Mouse (Mus musculus) liver, embryonic 13.5 days (tissue): ENCODE data around the gene 4931429L15Rik. TPM values are rescaled to one million over a fixed set of nuclear protein-coding genes. Genes with fewer than 3 reads are reported as not detected.

Source experiments
- ATAC-seq: fragments of 200-750 bp; cut with Nextera tagmentation; 2 replicates; pipeline ENCODE4 v1.8.0; 2017; ENCODE audit warnings: low read depth, mild to moderate bottlenecking, moderate number of reproducible peaks, moderate library complexity
- DNase-seq: peaks from one replicate; pipeline ENCODE4 v3.0.0; 2022
- H3K27ac ChIP-seq: fragments of 300-500 bp; sonication (generic); 2 replicates; pipeline ENCODE4 v1.5.1; 2015; ENCODE audit warnings: moderate library complexity, mild to moderate bottlenecking, inconsistent platforms
- H3K27me3 ChIP-seq: fragments of 300-500 bp; sonication (generic); 2 replicates; pipeline ENCODE4 v1.6.1; 2015; ENCODE audit warnings: mild to moderate bottlenecking, inconsistent platforms
- H3K36me3 ChIP-seq: fragments of 300-500 bp; sonication (generic); 2 replicates; pipeline ENCODE4 v1.6.1; 2015; ENCODE audit warnings: mild to moderate bottlenecking, inconsistent platforms
- H3K4me1 ChIP-seq: fragments of 300-500 bp; sonication (generic); replicated peaks from 2 replicates; pipeline ENCODE4 v1.6.1; 2015; ENCODE audit warnings: inconsistent platforms
- H3K4me2 ChIP-seq: fragments of 300-500 bp; sonication (generic); 2 replicates; pipeline ENCODE4 v1.6.1; 2015; ENCODE audit warnings: inconsistent platforms, mild to moderate bottlenecking, moderate library complexity
- H3K4me3 ChIP-seq: fragments of 300-500 bp; sonication (generic); replicated peaks from 2 replicates; pipeline ENCODE4 v1.5.1; 2015; ENCODE audit warnings: mild to moderate bottlenecking, inconsistent platforms
- H3K9ac ChIP-seq: fragments of 300-500 bp; sonication (generic); 2 replicates; pipeline ENCODE4 v1.6.1; 2015; ENCODE audit warnings: mild to moderate bottlenecking, inconsistent platforms
- H3K9me3 ChIP-seq: fragments of 300-500 bp; sonication (generic); replicated peaks from 2 replicates; pipeline ENCODE4 v1.6.1; 2016; ENCODE audit warnings: inconsistent platforms
- WGBS: fragments of 180-500 bp; shearing (Covaris S2); methylation state at CpG from one replicate; pipeline ENCODE4 v1.1.7; 2015; ENCODE audit not compliant: insufficient replicate concordance; 5-methylcytosine and 5-hydroxymethylcytosine counted together
- polyA plus RNA-seq: library from polyadenylated mRNA; unstranded; fragments of >200 nt; fragmentation: Nextera tagmentation; extraction: Ambion mirVana; gene quantifications from 2 replicates; pipeline ENCODE4 v1.2.1, GENCODE M21; 2015

The 4931429L15Rik gene
- polyA plus RNA-seq, 1 experiment from 2014 or later: not detected

DNA sequence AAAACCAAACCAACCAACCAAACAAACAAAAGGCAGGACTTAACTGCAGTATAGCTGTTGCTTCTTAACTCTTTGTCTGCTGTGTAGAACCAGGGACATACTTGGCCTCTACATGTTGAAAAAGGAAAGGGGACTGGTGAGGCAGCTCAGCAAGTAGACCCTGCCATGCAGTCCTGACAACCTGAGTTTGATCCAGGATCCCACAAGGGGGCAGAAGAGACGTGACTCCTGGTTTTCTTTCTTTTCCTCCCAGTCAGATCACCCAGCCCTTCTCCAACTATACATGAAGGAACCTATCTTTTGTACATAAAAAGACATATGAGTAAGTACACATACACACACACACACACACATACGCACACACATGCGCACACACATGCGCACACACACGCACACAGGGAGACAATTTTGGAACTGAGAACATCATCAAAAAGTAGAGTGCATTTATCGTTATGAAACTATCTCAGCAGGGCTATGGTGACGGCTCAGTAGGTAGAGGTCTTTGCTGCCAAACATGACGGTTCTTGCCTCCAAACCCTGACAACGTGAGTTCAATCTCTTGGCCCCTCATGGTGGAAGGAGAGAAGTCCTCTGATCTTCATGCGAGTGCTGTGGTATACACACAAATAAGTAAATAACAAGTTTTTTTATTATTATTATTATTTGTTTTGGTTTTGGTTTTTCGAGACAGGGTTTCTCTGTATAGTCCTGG lies 7.1 kb upstream of the 4931429L15Rik start:
- no peak overlapping the region for H3K4me3 ChIP-seq
- no peak for DNase-seq

DNA sequence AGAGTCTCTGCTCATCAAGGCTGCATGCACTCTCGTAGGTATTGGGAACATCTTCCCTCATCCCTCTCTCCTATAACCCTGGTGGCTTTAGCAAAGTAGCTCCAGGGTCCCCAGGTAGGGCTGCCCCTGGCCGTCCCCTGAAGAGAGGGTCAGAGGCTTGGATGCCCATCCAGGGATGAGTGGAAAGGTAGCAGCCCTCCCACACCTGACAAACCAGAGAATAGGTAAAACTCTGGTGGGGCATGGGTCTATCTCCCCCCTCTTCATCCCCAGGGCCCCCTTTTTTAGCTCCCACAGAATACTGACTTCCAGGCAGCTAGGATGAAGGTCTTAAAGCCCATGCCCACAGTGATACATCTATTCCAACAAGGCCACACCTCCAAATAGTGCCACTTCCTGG lies 675 bp upstream of the 4931429L15Rik start:
- no peaks in the 10 kb centered on the region for H3K27me3 ChIP-seq
- H3K4me2 ChIP-seq: no peak overlapping the region
- H3K9ac ChIP-seq: no peak overlapping the region
- DNase-seq (no peak), ATAC-seq (no peak)
- WGBS: 41% methylated on average over 2 of the region's 2 CpGs
- H3K36me3 ChIP-seq: no peaks in the 10 kb centered on the region
- 0 out of 2 replicates have a peak, but pooled peaks cover 3% of the 10 kb centered on the region for H3K9me3 ChIP-seq
- no peak overlapping the region for H3K4me3 ChIP-seq
- no peaks in the 10 kb centered on the region for H3K4me1 ChIP-seq
- no peak overlapping the region for H3K27ac ChIP-seq

More for the DNA sequence above, 7.1 kb upstream of the 4931429L15Rik start:
- no peak overlapping the region for H3K4me2 ChIP-seq
- no peak overlapping the region for H3K27ac ChIP-seq
- peaks cover 23% of the 10 kb centered on the region for H3K27me3 ChIP-seq
- H3K36me3 ChIP-seq: no peaks in the 10 kb centered on the region
- no peak overlapping the region for H3K9ac ChIP-seq
- ATAC-seq: no peak
- peaks cover 14% of the 10 kb centered on the region for H3K4me1 ChIP-seq
- H3K9me3 ChIP-seq: no peaks in the 10 kb centered on the region
- 80% methylated on average over 11 of the region's 11 CpGs for WGBS

DNA sequence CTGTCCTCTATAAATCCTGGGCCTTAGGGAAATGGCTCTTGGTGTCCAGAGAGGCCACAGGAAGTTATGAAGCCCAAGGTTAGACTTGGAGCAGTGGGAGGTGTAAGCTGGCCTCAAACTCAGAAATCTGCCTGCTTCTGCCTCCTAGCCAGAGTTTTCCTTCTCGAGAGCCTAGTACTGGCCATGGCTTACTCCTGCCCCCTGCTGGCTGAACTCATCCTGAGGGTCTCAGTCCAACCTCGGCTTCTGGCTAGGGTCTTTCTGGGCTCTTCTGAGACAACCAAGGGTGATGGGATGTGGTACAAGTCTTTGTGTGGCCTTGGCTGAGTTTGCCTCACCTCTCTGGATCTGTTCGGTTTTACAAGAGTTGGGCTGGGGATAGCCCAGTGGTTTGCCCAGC lies 1.8 kb downstream of the 4931429L15Rik start:
- Histone ChIP-seq H3K4me2 (no peak overlapping the region), H3K36me3 (no peaks in the 10 kb centered on the region), H3K4me3 (no peak overlapping the region), H3K27me3 (no peaks in the 10 kb centered on the region; the same call in 1 of the 2 replicates), H3K9me3 (0 out of 2 replicates have a peak, but pooled peaks cover 3% of the 10 kb centered on the region), H3K27ac (no peak overlapping the region), H3K4me1 (no peaks in the 10 kb centered on the region), H3K9ac (no peak overlapping the region)
- DNase-seq: no peak
- WGBS: 77% methylated on average over 3 of the region's 3 CpGs
- ATAC-seq: no peak

DNA sequence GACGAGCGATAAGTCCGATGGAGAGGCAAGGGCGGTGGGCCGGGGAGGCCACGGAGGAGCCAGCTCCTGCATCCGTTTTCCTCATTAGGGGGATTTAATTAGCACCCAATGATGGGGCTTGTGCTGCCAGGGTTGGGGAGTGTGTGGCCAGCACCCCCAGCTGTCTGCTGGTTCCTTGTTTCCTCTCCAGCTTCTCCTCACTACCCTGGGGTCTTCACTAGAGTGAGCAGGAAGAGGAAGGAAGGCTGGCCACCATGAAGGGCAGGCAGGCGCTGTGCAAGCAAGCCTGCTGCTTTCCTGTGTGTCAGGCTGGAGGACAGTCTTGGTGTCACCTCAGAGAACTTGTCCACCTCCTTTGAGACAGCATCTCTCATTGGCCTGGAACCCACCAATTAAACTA lies 2.9 kb downstream of the 4931429L15Rik start:
- Histone ChIP-seq H3K27me3 (no peaks in the 10 kb centered on the region; the same call in 1 of the 2 replicates), H3K36me3 (no peaks in the 10 kb centered on the region), H3K27ac (no peak overlapping the region), H3K9me3 (0 out of 2 replicates have a peak, but pooled peaks cover 3% of the 10 kb centered on the region), H3K9ac (no peak overlapping the region), H3K4me3 (no peak overlapping the region), H3K4me1 (no peaks in the 10 kb centered on the region), H3K4me2 (no peak overlapping the region)
- DNase-seq: no peak
- ATAC-seq: no peak
- WGBS: 62% methylated on average over 8 of the region's 8 CpGs

DNA sequence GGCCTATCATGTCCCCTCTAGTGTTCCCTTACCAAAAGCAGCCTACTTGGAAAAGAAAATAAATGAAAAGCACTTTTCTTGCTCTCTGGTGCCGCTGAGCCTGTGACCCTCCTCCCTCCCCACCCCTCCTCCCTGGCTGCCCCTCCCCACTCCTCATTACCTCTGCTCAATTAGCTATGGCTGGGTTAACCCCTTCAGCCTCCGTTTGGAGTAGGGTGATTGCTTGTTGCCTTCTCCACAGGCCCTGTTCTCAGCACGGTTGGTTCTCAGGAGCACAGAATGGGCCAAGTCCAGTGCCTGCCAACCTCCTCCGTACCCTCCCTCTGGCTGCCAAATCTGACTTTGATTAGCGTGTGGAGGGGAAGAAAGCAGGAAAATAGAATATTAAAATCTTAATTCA lies 3.4 kb downstream of the 4931429L15Rik start:
- no peak overlapping the region for H3K9ac ChIP-seq
- no peak overlapping the region for H3K4me3 ChIP-seq
- DNase-seq: no peak
- no peaks in the 10 kb centered on the region for H3K4me1 ChIP-seq
- H3K4me2 ChIP-seq: no peak overlapping the region
- H3K27ac ChIP-seq: no peak overlapping the region
- no peaks in the 10 kb centered on the region; the same call in 1 of the 2 replicates for H3K27me3 ChIP-seq
- no peaks in the 10 kb centered on the region for H3K36me3 ChIP-seq
- H3K9me3 ChIP-seq: 0 out of 2 replicates have a peak, but pooled peaks cover 3% of the 10 kb centered on the region
- no peak for ATAC-seq
- 52% methylated on average over 5 of the region's 5 CpGs for WGBS

DNA sequence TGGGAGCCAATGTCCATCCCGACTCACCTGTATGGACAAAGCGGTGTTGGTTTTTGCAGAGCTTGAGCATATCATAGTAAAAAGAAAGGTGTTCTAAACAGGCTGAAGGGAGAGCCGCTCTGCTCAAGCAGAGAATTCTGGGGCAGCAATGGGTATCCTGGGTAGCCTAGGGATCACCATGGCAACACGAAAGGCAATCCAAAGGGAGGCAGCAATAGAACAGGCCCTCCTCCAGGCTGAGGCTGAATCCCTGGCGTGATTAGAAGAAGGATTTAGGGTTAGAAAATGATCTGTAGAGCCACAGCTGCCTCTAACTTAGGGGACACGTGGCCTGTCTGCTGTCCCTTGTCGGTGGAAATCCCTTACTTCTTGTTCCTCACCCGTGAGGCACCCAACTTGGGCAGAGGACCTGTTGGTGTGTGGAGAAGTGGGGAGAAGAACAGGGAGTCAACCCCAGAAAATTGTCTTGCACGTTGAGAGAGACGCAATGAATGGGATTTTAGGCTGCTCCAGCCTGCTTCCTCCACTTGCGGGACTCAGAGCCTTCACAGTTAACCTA lies 3.9 kb downstream of the 4931429L15Rik start:
- no peak overlapping the region for H3K4me3 ChIP-seq
- H3K9me3 ChIP-seq: 0 out of 2 replicates have a peak, but pooled peaks cover 3% of the 10 kb centered on the region
- H3K27ac ChIP-seq: no peak overlapping the region
- no peaks in the 10 kb centered on the region for H3K36me3 ChIP-seq
- no peak overlapping the region for H3K4me2 ChIP-seq
- H3K4me1 ChIP-seq: no peaks in the 10 kb centered on the region
- 54% methylated on average over 11 of the region's 11 CpGs for WGBS
- H3K27me3 ChIP-seq: no peaks in the 10 kb centered on the region; the same call in 1 of the 2 replicates
- no peak overlapping the region for H3K9ac ChIP-seq
- ATAC-seq (no peak), DNase-seq (no peak)

DNA sequence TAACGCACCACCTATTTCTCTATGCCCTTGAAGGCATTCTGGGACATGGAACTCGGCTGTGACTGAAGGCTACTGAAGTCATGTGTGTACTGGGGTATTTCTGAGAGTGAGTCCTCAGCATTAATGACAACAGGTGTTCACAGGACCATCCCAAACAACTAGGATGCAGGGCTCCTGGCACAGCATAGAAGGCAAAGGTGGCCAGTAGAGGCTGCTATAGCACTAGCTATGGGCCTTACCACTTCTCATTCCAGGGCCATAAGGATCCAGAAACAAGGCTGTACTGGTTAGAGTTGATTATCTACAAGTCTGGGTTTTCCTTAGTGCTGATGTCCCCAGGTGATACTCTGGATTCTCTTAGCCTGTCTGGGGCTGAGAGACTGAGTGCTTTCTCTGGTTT lies 4.9 kb downstream of the 4931429L15Rik start:
- 35% methylated on average over 2 of the region's 2 CpGs for WGBS
- no peak overlapping the region for H3K9ac ChIP-seq
- H3K4me2 ChIP-seq: no peak overlapping the region
- H3K27me3 ChIP-seq: no peaks in the 10 kb centered on the region; the same call in 1 of the 2 replicates
- DNase-seq: no peak
- no peak overlapping the region for H3K27ac ChIP-seq
- no peak for ATAC-seq
- H3K4me1 ChIP-seq: no peaks in the 10 kb centered on the region
- H3K9me3 ChIP-seq: 0 out of 2 replicates have a peak, but pooled peaks cover 3% of the 10 kb centered on the region
- H3K4me3 ChIP-seq: no peak overlapping the region
- no peaks in the 10 kb centered on the region for H3K36me3 ChIP-seq

DNA sequence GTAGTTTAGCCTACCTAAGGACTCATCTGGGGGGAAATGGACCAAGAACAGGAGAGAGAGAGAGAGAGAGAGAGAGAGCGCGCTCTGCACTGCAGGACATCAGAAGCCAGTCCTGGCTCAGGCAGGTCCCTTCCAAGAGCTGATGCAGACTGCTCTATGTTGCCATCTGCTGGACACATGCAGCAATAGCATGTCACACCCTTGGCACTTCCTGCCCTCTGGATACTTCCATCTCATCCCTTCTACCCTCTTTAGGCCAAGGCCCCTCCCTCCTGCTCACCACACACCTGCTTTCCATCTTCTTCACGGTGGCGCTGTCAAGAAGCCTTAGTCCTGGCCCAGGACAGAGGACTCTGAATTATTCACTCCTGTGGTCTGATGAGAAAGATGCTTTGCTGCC lies 5.3 kb downstream of the 4931429L15Rik start:
- no peaks in the 10 kb centered on the region; the same call in 1 of the 2 replicates for H3K27me3 ChIP-seq
- peak; percentile 31 for DNase-seq
- H3K4me1 ChIP-seq: no peaks in the 10 kb centered on the region
- H3K9ac ChIP-seq: no peak overlapping the region
- no peak for ATAC-seq
- 14% methylated on average over 4 of the region's 4 CpGs for WGBS
- H3K27ac ChIP-seq: no peak overlapping the region
- no peak overlapping the region for H3K4me3 ChIP-seq
- H3K9me3 ChIP-seq: 0 out of 2 replicates have a peak, but pooled peaks cover 3% of the 10 kb centered on the region
- H3K4me2 ChIP-seq: no peak overlapping the region
- H3K36me3 ChIP-seq: no peaks in the 10 kb centered on the region

DNA sequence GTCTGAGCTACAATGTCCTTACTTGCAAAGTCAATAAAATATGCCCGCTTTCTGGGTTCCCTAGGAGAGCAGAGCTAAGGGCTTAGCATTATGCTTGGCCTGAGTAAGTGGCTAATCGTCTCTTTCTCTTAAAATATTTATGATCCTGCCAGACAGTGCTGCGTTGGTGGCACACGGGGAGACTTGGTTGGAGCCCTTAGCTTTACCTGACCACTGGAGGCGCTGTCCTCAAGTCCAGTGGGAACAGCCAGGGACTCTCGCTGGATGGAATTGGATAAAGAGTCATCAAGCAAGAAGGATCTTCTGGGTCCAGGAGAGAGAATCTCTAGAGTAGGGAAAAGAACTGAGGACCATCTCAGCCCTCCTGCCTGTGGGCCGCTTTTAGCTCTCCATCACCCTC lies 10.7 kb downstream of the 4931429L15Rik start:
- no peak for DNase-seq

DNA sequence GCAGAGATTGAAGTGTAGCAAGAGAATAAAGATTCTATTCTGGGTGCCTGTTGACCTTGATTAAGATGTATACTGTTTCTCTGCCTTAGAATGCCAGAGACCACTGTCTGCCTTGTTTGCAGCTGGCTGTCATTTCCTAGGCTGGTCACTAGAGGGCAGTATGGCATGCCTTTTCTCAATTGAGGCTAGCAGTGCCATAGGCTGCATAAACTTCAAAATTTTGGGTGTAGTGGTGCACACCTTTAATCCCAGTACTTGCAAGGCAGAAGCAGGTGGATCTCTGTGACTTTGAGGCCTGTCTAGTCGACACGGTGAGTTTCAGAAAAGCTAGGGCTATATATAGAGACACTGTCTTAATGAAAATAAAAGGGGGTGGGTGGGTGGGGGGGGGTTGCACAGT lies 17.6 kb downstream of the 4931429L15Rik start:
- DNase-seq (peak; percentile 26), ATAC-seq (no peak)
- Histone ChIP-seq H3K36me3 (peaks cover 20% of the 10 kb centered on the region), H3K27me3 (0 out of 2 replicates have a peak, but pooled peaks cover 3% of the 10 kb centered on the region), H3K4me2 (no peak overlapping the region), H3K27ac (no peak overlapping the region), H3K4me1 (no peaks in the 10 kb centered on the region), H3K9ac (no peak overlapping the region), H3K4me3 (no peak overlapping the region), H3K9me3 (no peaks in the 10 kb centered on the region)
- WGBS: 11% methylated on average over 2 of the region's 2 CpGs

More for the DNA sequence above, 10.7 kb downstream of the 4931429L15Rik start:
- WGBS: 12% methylated on average over 7 of the region's 7 CpGs
- no peak overlapping the region for H3K27ac ChIP-seq
- no peak overlapping the region for H3K4me3 ChIP-seq
- peaks cover 13% of the 10 kb centered on the region for H3K27me3 ChIP-seq
- no peak overlapping the region for H3K4me2 ChIP-seq
- H3K9me3 ChIP-seq: no peaks in the 10 kb centered on the region
- no peaks in the 10 kb centered on the region for H3K36me3 ChIP-seq
- H3K4me1 ChIP-seq: no peaks in the 10 kb centered on the region
- no peak overlapping the region for H3K9ac ChIP-seq
- no peak for ATAC-seq

DNA sequence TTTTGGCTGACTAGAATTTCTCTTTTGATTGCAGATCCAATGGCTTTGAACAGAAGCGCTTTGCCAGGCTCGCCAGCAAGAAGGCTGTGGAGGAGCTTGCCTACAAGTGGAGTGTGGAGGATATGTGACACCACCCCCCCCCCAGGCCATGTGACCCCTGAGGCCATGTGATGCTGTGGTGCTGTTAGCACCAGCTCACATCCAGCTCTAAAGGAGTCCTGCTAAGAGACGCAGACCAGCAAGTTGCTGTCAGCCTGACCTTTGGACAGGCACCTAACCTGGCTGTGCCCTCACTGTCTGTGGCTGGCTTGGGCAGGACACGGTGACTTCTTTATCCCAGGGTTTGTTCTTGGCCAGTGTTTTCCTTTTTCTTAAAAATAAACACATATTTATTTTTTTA lies 21.4 kb downstream of the 4931429L15Rik start:
- no peak overlapping the region for H3K4me3 ChIP-seq
- H3K9ac ChIP-seq: no peak overlapping the region
- H3K27me3 ChIP-seq: no peaks in the 10 kb centered on the region
- H3K9me3 ChIP-seq: no peaks in the 10 kb centered on the region
- DNase-seq: no peak
- 81% methylated on average over 4 of the region's 4 CpGs for WGBS
- H3K4me2 ChIP-seq: no peak overlapping the region
- ATAC-seq: no peak
- H3K27ac ChIP-seq: no peak overlapping the region
- H3K36me3 ChIP-seq: peaks cover 50% of the 10 kb centered on the region
- no peaks in the 10 kb centered on the region for H3K4me1 ChIP-seq
